Mouse (Mus musculus): ENCODE results near the gene Heatr3. TPM values are rescaled to one million over a fixed set of nuclear protein-coding genes. Genes with fewer than 3 reads are reported as not detected.
"Not testable (repeated sequence)": the region's sequence is repeated elsewhere in the genome, so short reads cannot be mapped to it uniquely, and the experiment has no call there.

Heatr3 gene
- total RNA-seq, 1 experiment from 2014 or later, result 11.8 TPM

- no peak for ATAC-seq (ENCODE audit: extremely low read depth, insufficient number of reproducible peaks, low FRiP score, poor library complexity, severe bottlenecking)
Observed at GRCm38 (mm10) chr8:88183121-88183520, 45.5 kb downstream of the Heatr3 start.

GRCm38 (mm10) chr8:88184914-88185313, 47.3 kb downstream of the Heatr3 start:
- no peak for ATAC-seq (ENCODE audit: extremely low read depth, insufficient number of reproducible peaks, low FRiP score, poor library complexity, severe bottlenecking)

- ATAC-seq (ENCODE audit: extremely low read depth, insufficient number of reproducible peaks, low FRiP score, poor library complexity, severe bottlenecking), result no peak
Observed at GRCm38 (mm10) chr8:88185716-88186115, 48.1 kb downstream of the Heatr3 start.

GRCm38 (mm10) chr8:88197328-88197727, 59.7 kb downstream of the Heatr3 start:
- no peak for ATAC-seq (ENCODE audit: extremely low read depth, insufficient number of reproducible peaks, low FRiP score, poor library complexity, severe bottlenecking)

- ATAC-seq (ENCODE audit: extremely low read depth, insufficient number of reproducible peaks, low FRiP score, poor library complexity, severe bottlenecking), result no peak
Observed at GRCm38 (mm10) chr8:88198551-88198944, 60.9 kb downstream of the Heatr3 start.

- ATAC-seq (ENCODE audit: extremely low read depth, insufficient number of reproducible peaks, low FRiP score, poor library complexity, severe bottlenecking), result peak; percentile 75
Observed at GRCm38 (mm10) chr8:88198945-88199571, 61.4 kb downstream of the Heatr3 start, which contains the start of gene Tent4b. TSS of gene Tent4b (plus strand) at chr8:88199213.

GRCm38 (mm10) chr8:88199700-88200601, 62.3 kb downstream of the Heatr3 start:
- ATAC-seq (ENCODE audit: extremely low read depth, insufficient number of reproducible peaks, low FRiP score, poor library complexity, severe bottlenecking), result peak; percentile 23; the same call in 1 of the 2 replicates

- ATAC-seq (ENCODE audit: extremely low read depth, insufficient number of reproducible peaks, low FRiP score, poor library complexity, severe bottlenecking), result no peak
Observed at GRCm38 (mm10) chr8:88200724-88201495, 63.3 kb downstream of the Heatr3 start.

- ATAC-seq (ENCODE audit: extremely low read depth, insufficient number of reproducible peaks, low FRiP score, poor library complexity, severe bottlenecking), result no peak
Observed at GRCm38 (mm10) chr8:88201641-88202040, 64.0 kb downstream of the Heatr3 start.

- no peak for ATAC-seq (ENCODE audit: extremely low read depth, insufficient number of reproducible peaks, low FRiP score, poor library complexity, severe bottlenecking)
Observed at GRCm38 (mm10) chr8:88206016-88206415, 68.4 kb downstream of the Heatr3 start.

- no peak for ATAC-seq (ENCODE audit: extremely low read depth, insufficient number of reproducible peaks, low FRiP score, poor library complexity, severe bottlenecking)
Observed at GRCm38 (mm10) chr8:88207121-88207821, 69.6 kb downstream of the Heatr3 start.

GRCm38 (mm10) chr8:88209930-88210827, 72.5 kb downstream of the Heatr3 start:
- ATAC-seq (ENCODE audit: extremely low read depth, insufficient number of reproducible peaks, low FRiP score, poor library complexity, severe bottlenecking), result not testable (repeated sequence)

GRCm38 (mm10) chr8:88221353-88221752, 83.7 kb downstream of the Heatr3 start:
- no peak for ATAC-seq (ENCODE audit: extremely low read depth, insufficient number of reproducible peaks, low FRiP score, poor library complexity, severe bottlenecking)

Other genes starting within 250 kb of the Heatr3 start
- gene Zfp423, start 178.3 kb upstream of the Heatr3 start, total RNA-seq (2017), result not detected in 2 replicates
- gene Cnep1r1, start 19.1 kb upstream of the Heatr3 start, total RNA-seq (2017), result 13.3 and 15.7 TPM in 2 replicates
- 61.9 and 66.9 TPM in 2 replicates for gene Tent4b, start 61.4 kb downstream of the Heatr3 start, total RNA-seq (2017)
- gene Adcy7, start 134.5 kb downstream of the Heatr3 start, total RNA-seq (2017), result 106 and 107 TPM in 2 replicates
- gene Brd7, start 224.3 kb downstream of the Heatr3 start, total RNA-seq (2017), result 52.3 and 68.8 TPM in 2 replicates

All from neutrophil, adult 5-6 weeks (primary cell).